Mouse (Mus musculus): ENCODE data around the gene Chchd3. TPM values are rescaled to one million over a fixed set of nuclear protein-coding genes. Genes with fewer than 3 reads are reported as not detected.
A peak's percentile ranks its signal among the peaks of the same experiment; 100 is the strongest.

The Chchd3 gene
- total RNA-seq, 1 experiment, result 105 TPM

- H3K4me3 ChIP-seq (ENCODE audit: insufficient read depth in 1 of 2, low read depth in 1 of 2, low read length in 2 of 2, poor library complexity in 1 of 2, severe bottlenecking in 1 of 2), result no peak overlapping the region
- in situ Hi-C loops (cut with MboI; ENCODE audit: low sequenced_read_pairs in 2 of 2, unreplicated experiment in 2 of 2), result no loop called here
- H3K4me1 ChIP-seq (ENCODE audit: control insufficient read depth in 2 of 2, insufficient read depth in 2 of 2, low read length in 2 of 2, poor library complexity in 1 of 2), result no peaks in the 10 kb centered on the region
- H3K27ac ChIP-seq (ENCODE audit: insufficient read depth, low read depth, low read length, poor library complexity, severe bottlenecking), result no peak overlapping the region
- H3K36me3 ChIP-seq (ENCODE audit: control insufficient read depth, insufficient read depth, low read length, poor library complexity, severe bottlenecking), result no peaks in the 10 kb centered on the region
- TF ChIP-seq ZNF384 (IDR thresholded peaks at IDR 0.05; ENCODE audit: low read depth, low read length) (no peak), ZC3H11A (IDR thresholded peaks at IDR 0.05; ENCODE audit: borderline replicate concordance, low read depth, low read length) (no peak), MAFK (IDR thresholded peaks at IDR 0.05; ENCODE audit: insufficient read depth, low read depth, low read length) (no peak), HCFC1 (IDR thresholded peaks at IDR 0.05; ENCODE audit: borderline replicate concordance, insufficient read depth, low read length) (no peak), CHD2 (IDR thresholded peaks at IDR 0.05; ENCODE audit: low read depth, low read length) (no peak)
- H3K9ac ChIP-seq (ENCODE audit: insufficient read depth, low read depth, low read length, poor library complexity, severe bottlenecking), result no peak overlapping the region
- DNase-seq (ENCODE audit: low read depth, low spot score), result no peak
- H3K9me3 ChIP-seq (ENCODE audit: control insufficient read depth, insufficient read depth, low read depth, low read length), result no peaks in the 10 kb centered on the region
Measured at GRCm38 (mm10) chr6:33080186-33080585, 20.1 kb upstream of the Chchd3 start.

- no peak overlapping the region for H3K4me3 ChIP-seq (ENCODE audit: insufficient read depth in 1 of 2, low read depth in 1 of 2, low read length in 2 of 2, poor library complexity in 1 of 2, severe bottlenecking in 1 of 2)
- no peaks in the 10 kb centered on the region for H3K9me3 ChIP-seq (ENCODE audit: control insufficient read depth, insufficient read depth, low read depth, low read length)
- DNase-seq (ENCODE audit: low read depth, low spot score), result no peak
- TF ChIP-seq MAFK (IDR thresholded peaks at IDR 0.05; ENCODE audit: insufficient read depth, low read depth, low read length) (no peak), CHD2 (IDR thresholded peaks at IDR 0.05; ENCODE audit: low read depth, low read length) (no peak), HCFC1 (IDR thresholded peaks at IDR 0.05; ENCODE audit: borderline replicate concordance, insufficient read depth, low read length) (no peak), ZC3H11A (IDR thresholded peaks at IDR 0.05; ENCODE audit: borderline replicate concordance, low read depth, low read length) (no peak), ZNF384 (IDR thresholded peaks at IDR 0.05; ENCODE audit: low read depth, low read length) (no peak)
- no peak overlapping the region for H3K27ac ChIP-seq (ENCODE audit: insufficient read depth, low read depth, low read length, poor library complexity, severe bottlenecking)
- in situ Hi-C loops (cut with MboI; ENCODE audit: low sequenced_read_pairs in 2 of 2, unreplicated experiment in 2 of 2), result no loop called here
- no peaks in the 10 kb centered on the region for H3K4me1 ChIP-seq (ENCODE audit: control insufficient read depth in 2 of 2, insufficient read depth in 2 of 2, low read length in 2 of 2, poor library complexity in 1 of 2)
- H3K9ac ChIP-seq (ENCODE audit: insufficient read depth, low read depth, low read length, poor library complexity, severe bottlenecking), result no peak overlapping the region
- H3K36me3 ChIP-seq (ENCODE audit: control insufficient read depth, insufficient read depth, low read length, poor library complexity, severe bottlenecking), result no peaks in the 10 kb centered on the region
Measured at GRCm38 (mm10) chr6:33078260-33078936, 18.3 kb upstream of the Chchd3 start.

GRCm38 (mm10) chr6:33066462-33066861 is 6.4 kb upstream of the Chchd3 start:
- Histone ChIP-seq H3K27ac (ENCODE audit: insufficient read depth, low read depth, low read length, poor library complexity, severe bottlenecking) (no peak overlapping the region), H3K4me3 (ENCODE audit: insufficient read depth in 1 of 2, low read depth in 1 of 2, low read length in 2 of 2, poor library complexity in 1 of 2, severe bottlenecking in 1 of 2) (no peak overlapping the region), H3K36me3 (ENCODE audit: control insufficient read depth, insufficient read depth, low read length, poor library complexity, severe bottlenecking) (no peaks in the 10 kb centered on the region)

GRCm38 (mm10) chr6:33059276-33059675 is 784 bp downstream of the Chchd3 start:
- peak overlapping the region; percentile 92 for H3K9ac ChIP-seq (ENCODE audit: insufficient read depth, low read depth, low read length, poor library complexity, severe bottlenecking)
- TF ChIP-seq ZNF384 (IDR thresholded peaks at IDR 0.05; ENCODE audit: low read depth, low read length) (no peak), HCFC1 (IDR thresholded peaks at IDR 0.05; ENCODE audit: borderline replicate concordance, insufficient read depth, low read length) (no peak), CHD2 (IDR thresholded peaks at IDR 0.05; ENCODE audit: low read depth, low read length) (no peak), MAFK (IDR thresholded peaks at IDR 0.05; ENCODE audit: insufficient read depth, low read depth, low read length) (no peak), ZC3H11A (IDR thresholded peaks at IDR 0.05; ENCODE audit: borderline replicate concordance, low read depth, low read length) (no peak)
- peak overlapping the region; percentile 82 to 97 for H3K4me3 ChIP-seq (ENCODE audit: insufficient read depth in 1 of 2, low read depth in 1 of 2, low read length in 2 of 2, poor library complexity in 1 of 2, severe bottlenecking in 1 of 2)
- in situ Hi-C loops (cut with MboI; ENCODE audit: low sequenced_read_pairs in 2 of 2, unreplicated experiment in 2 of 2), result no loop called here
- H3K27ac ChIP-seq (ENCODE audit: insufficient read depth, low read depth, low read length, poor library complexity, severe bottlenecking), result no peak overlapping the region
- H3K36me3 ChIP-seq (ENCODE audit: control insufficient read depth, insufficient read depth, low read length, poor library complexity, severe bottlenecking), result peaks cover 6% of the 10 kb centered on the region
- no peak for DNase-seq (ENCODE audit: low read depth, low spot score)
- H3K9me3 ChIP-seq (ENCODE audit: control insufficient read depth, insufficient read depth, low read depth, low read length), result no peaks in the 10 kb centered on the region
- no peaks in the 10 kb centered on the region; a peak in 1 of 4 replicates for H3K4me1 ChIP-seq (ENCODE audit: control insufficient read depth in 2 of 2, insufficient read depth in 2 of 2, low read length in 2 of 2, poor library complexity in 1 of 2)

More at GRCm38 (mm10) chr6:33066462-33066861, 6.4 kb upstream of the Chchd3 start:
- no peak overlapping the region for H3K9ac ChIP-seq (ENCODE audit: insufficient read depth, low read depth, low read length, poor library complexity, severe bottlenecking)
- DNase-seq (ENCODE audit: low read depth, low spot score), result no peak
- H3K4me1 ChIP-seq (ENCODE audit: control insufficient read depth in 2 of 2, insufficient read depth in 2 of 2, low read length in 2 of 2, poor library complexity in 1 of 2), result no peaks in the 10 kb centered on the region
- H3K9me3 ChIP-seq (ENCODE audit: control insufficient read depth, insufficient read depth, low read depth, low read length), result no peaks in the 10 kb centered on the region
- TF ChIP-seq CHD2 (IDR thresholded peaks at IDR 0.05; ENCODE audit: low read depth, low read length) (no peak), HCFC1 (IDR thresholded peaks at IDR 0.05; ENCODE audit: borderline replicate concordance, insufficient read depth, low read length) (no peak), ZC3H11A (IDR thresholded peaks at IDR 0.05; ENCODE audit: borderline replicate concordance, low read depth, low read length) (no peak), MAFK (IDR thresholded peaks at IDR 0.05; ENCODE audit: insufficient read depth, low read depth, low read length) (no peak), ZNF384 (IDR thresholded peaks at IDR 0.05; ENCODE audit: low read depth, low read length) (no peak)
- in situ Hi-C loops (cut with MboI; ENCODE audit: low sequenced_read_pairs in 2 of 2, unreplicated experiment in 2 of 2), result no loop called here
